Mouse (Mus musculus): ENCODE measurements around the gene Krtap24-1. TPM values are rescaled to one million over a fixed set of nuclear protein-coding genes. Genes with fewer than 3 reads are reported as not detected.

Gene Krtap24-1
- polyA plus RNA-seq (2016; fragmentation: Nextera tagmentation; extraction: Ambion mirVana), result not detected in 2 replicates

DNA sequence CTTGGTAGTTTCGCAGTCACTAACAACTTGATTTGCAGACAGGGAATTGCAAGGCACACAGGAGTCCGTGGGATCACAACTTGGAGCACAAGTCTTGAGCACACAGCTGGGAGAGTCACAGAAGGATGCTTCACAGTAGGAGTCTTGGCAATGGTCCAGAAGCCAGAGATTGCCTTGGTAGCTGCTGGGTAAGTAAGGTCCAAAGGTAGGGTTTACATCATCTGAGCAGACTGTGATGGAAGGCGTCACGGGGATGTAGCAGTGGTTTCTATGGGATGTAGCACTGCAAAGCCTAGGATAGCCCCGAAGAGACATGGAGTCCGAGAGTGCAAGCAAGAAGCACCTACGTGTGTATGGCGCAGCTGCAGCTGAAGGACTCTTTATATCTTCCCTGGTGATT lies at the start of gene Krtap24-1:
Gene Krtap24-1 (minus strand): TSS at position 358 of the 400 bp plus-strand sequence.
- Histone ChIP-seq H3K27me3 (replicated peaks) (no peaks in the 10 kb centered on the region), H3K9me3 (replicated peaks) (no peaks in the 10 kb centered on the region), H3K9ac (no peak within 1 kb of the TSS), H3K4me2 (no peak within 1 kb of the TSS), H3K36me3 (no peaks in the 10 kb centered on the region), H3K4me3 (no peak within 1 kb of the TSS), H3K27ac (no peak within 1 kb of the TSS), H3K4me1 (no peaks in the 10 kb centered on the region)
- no peak for ATAC-seq
- WGBS (ENCODE audit: insufficient replicate concordance), result 84% methylated on average over 8 of the region's 8 CpGs

DNA sequence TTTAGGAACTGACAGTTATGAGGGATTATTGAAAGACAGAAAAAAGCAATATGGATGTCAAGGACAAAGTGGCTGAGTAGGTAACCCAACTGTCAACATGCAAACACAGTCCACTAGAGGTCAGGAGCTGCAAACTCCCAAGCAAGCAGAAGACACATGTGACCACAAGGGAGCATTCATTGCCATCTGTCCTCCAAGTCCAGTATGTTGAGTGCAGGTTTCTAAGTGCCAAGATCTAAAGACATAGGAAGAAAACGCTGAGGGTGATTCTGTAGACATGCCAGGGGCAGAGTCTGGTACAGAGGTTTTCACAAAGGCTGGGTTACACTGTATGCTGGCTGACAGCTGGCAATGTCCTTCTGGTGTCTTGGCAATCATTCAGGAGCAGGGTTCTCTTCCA lies 45.3 kb upstream of the Krtap24-1 start:
- WGBS (ENCODE audit: insufficient replicate concordance), result 30% methylated on average over 1 of the region's 1 CpGs

DNA sequence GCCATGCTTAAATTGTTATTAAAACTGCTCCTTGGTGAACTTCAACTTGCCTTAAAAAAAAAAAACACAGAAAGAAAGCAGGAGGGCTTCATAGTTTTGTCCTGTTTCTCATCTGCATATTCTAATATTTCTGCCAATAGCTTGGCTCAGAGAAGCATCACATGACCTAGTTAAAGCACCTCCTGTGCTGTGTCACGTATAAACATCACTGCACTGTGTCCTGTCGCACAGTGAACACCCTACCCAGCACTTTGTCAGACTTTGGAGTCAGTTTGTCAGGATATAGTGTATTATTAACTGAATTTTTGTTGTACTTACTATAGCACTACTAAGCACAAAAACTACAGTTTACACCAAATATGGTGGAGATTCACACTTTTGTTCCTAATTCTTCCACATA lies 39.9 kb upstream of the Krtap24-1 start:
- ATAC-seq, result no peak
- H3K9me3 ChIP-seq (replicated peaks), result no peaks in the 10 kb centered on the region
- H3K36me3 ChIP-seq, result no peaks in the 10 kb centered on the region
- no peak overlapping the region for H3K4me2 ChIP-seq
- no peaks in the 10 kb centered on the region for H3K27me3 ChIP-seq (replicated peaks)
- H3K9ac ChIP-seq, result no peak overlapping the region
- whole genome bisulfite sequencing (ENCODE audit: insufficient replicate concordance), result 40% methylated on average over 2 of the region's 2 CpGs
- no peak overlapping the region for H3K27ac ChIP-seq
- H3K4me3 ChIP-seq, result no peak overlapping the region
- no peaks in the 10 kb centered on the region for H3K4me1 ChIP-seq

More for the DNA sequence above, 45.3 kb upstream of the Krtap24-1 start:
- H3K4me2 ChIP-seq, result no peak overlapping the region
- ATAC-seq, result no peak
- no peak overlapping the region for H3K27ac ChIP-seq
- no peaks in the 10 kb centered on the region for H3K4me1 ChIP-seq
- H3K4me3 ChIP-seq, result no peak overlapping the region
- no peaks in the 10 kb centered on the region for H3K27me3 ChIP-seq (replicated peaks)
- H3K36me3 ChIP-seq, result no peaks in the 10 kb centered on the region
- H3K9me3 ChIP-seq (replicated peaks), result no peaks in the 10 kb centered on the region
- H3K9ac ChIP-seq, result no peak overlapping the region

DNA sequence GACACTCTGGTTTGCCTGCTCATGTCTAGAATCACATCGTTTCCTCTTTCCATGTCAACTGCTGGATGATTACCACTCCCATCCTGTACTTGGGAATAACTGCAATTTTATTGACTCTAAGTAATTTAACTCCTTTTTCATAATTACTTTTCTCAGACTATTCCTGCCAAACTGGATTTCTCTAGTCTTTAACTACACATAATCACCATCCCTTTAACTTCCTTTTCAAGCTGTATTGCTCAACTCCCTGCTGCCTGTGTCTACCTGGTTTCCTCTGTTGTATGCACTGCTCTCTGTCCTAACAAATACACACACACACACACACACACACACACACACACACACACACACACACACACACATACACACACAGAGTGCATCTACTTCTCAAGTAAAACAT lies 39.0 kb upstream of the Krtap24-1 start:
- no peak overlapping the region for H3K4me3 ChIP-seq
- no peaks in the 10 kb centered on the region for H3K36me3 ChIP-seq
- H3K4me2 ChIP-seq, result no peak overlapping the region
- H3K9ac ChIP-seq, result no peak overlapping the region
- no peak overlapping the region for H3K27ac ChIP-seq
- no peak for ATAC-seq
- WGBS (ENCODE audit: insufficient replicate concordance), result 60% methylated on average over 1 of the region's 1 CpGs
- H3K9me3 ChIP-seq (replicated peaks), result no peaks in the 10 kb centered on the region
- H3K4me1 ChIP-seq, result no peaks in the 10 kb centered on the region
- H3K27me3 ChIP-seq (replicated peaks), result no peaks in the 10 kb centered on the region

DNA sequence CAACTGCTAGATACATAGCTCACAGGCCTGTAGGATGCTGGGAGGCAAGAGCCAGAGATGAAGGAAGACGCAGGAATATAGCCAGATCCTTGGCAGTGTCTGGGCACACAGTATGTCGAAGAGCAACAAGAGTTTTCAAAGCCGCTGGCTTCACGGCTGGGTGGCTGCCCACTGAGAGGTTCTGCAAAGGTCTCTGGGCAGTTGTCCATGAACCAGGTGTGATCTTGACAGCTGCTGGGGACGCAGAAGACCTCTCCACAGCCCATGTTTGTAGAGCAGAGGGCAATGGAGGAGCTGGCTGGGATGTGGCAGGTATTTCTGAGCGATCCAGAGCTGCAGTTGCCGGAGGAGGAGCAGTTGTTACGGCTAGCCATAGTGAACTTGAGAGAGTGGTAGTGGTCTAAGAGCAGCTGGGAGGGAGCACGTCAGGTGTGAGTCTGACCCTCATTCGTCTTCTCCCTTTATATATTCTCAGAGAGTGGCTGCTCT lies 35.3 kb upstream of the Krtap24-1 start, which contains the start of gene Krtap26-1:
Gene Krtap26-1 (minus strand): TSS at position 439 of the 489 bp plus-strand sequence.
- H3K4me3 ChIP-seq, result no peak within 1 kb of the TSS
- ATAC-seq, result no peak
- H3K4me2 ChIP-seq, result no peak within 1 kb of the TSS
- H3K4me1 ChIP-seq, result no peaks in the 10 kb centered on the region
- H3K9ac ChIP-seq, result no peak within 1 kb of the TSS
- H3K9me3 ChIP-seq (replicated peaks), result no peaks in the 10 kb centered on the region
- no peaks in the 10 kb centered on the region for H3K36me3 ChIP-seq
- H3K27ac ChIP-seq, result no peak within 1 kb of the TSS
- 77% methylated on average over 10 of the region's 10 CpGs for WGBS (ENCODE audit: insufficient replicate concordance)
- H3K27me3 ChIP-seq (replicated peaks), result no peaks in the 10 kb centered on the region

DNA sequence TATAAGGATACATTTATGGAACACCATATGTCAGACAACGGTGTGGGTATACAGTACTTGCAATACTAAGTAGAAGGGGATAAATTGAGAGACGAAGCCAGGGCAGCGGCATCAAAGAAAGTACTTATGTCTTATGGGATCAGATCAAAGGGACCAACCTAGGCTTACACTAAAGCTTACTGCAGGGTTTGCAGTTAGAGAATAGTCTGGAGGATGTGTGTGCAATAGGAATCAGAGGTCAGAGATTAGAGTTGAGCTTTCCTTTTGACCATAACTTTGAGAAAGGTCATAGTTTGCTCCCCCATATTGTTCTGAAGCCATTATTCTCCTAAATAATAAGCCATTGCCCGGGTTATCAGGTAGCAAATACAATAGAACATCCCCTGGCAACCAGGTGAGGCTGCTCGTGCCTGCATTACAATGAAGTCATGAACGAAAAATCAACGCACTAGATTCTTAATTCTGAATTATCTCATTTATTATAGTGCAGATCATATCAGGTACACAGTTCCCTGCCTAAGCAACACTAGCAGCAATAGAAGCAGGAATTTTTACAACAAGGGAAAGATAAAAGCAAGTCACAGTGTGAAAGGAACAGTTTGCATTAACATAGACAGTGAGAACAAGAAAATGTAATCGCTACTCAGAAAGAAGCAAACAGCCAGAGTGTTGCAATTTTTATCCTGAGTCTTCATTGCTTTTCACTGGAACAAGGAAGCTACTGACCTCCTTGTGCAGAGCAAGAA lies 34.5 kb upstream of the Krtap24-1 start:
- Histone ChIP-seq H3K4me1 (no peaks in the 10 kb centered on the region), H3K4me3 (no peak overlapping the region), H3K27ac (no peak overlapping the region), H3K9ac (no peak overlapping the region), H3K27me3 (replicated peaks) (no peaks in the 10 kb centered on the region), H3K36me3 (no peaks in the 10 kb centered on the region), H3K9me3 (replicated peaks) (no peaks in the 10 kb centered on the region), H3K4me2 (no peak overlapping the region)
- WGBS (ENCODE audit: insufficient replicate concordance), result 77% methylated on average over 8 of the region's 8 CpGs
- no peak for ATAC-seq

DNA sequence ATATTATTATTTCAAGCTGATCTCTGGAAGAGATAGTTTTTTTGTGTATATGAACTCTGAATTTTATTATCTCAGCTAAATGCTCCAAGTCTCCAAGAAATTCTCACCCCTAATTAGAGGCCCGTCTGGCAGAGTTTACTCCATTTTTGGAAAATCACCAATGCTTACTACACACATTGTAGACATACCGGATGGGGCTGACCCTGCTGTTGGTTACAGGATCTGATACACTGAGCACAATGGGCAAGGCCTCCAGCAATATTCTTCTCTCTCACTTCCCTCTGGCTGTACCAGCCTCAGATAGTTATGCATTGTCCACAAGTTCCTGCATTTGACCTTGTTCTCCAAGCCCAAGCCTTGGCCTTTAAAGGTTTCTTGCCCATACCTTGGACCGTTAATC lies 28.0 kb upstream of the Krtap24-1 start:
- Histone ChIP-seq H3K9ac (no peak overlapping the region), H3K27me3 (replicated peaks) (no peaks in the 10 kb centered on the region), H3K27ac (no peak overlapping the region), H3K4me2 (no peak overlapping the region), H3K36me3 (no peaks in the 10 kb centered on the region), H3K9me3 (replicated peaks) (no peaks in the 10 kb centered on the region), H3K4me1 (no peaks in the 10 kb centered on the region), H3K4me3 (no peak overlapping the region)
- ATAC-seq, result no peak
- WGBS (ENCODE audit: insufficient replicate concordance), result 80% methylated on average over 3 of the region's 3 CpGs

DNA sequence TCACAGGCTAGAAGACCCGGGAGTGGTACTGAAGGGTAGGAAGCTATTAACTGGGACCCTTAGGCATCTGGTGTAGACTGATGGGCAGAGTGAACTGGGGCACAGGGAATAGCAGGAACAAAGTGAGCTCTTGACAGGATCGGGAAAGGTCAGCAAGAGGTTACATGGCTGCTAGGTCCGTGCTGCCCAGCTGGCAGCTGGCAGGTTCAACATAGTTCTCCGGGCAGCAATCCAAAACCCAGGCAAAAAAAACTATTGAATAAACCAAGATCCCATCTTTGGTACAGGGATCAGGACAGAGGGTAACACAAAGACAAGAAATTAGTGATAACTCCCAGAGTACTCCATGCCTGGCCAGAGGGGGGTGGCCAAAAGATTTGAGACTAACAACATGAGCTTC lies 23.1 kb upstream of the Krtap24-1 start:
- Histone ChIP-seq H3K36me3 (no peaks in the 10 kb centered on the region), H3K9ac (no peak overlapping the region), H3K27ac (no peak overlapping the region), H3K4me3 (no peak overlapping the region), H3K4me1 (no peaks in the 10 kb centered on the region), H3K27me3 (replicated peaks) (no peaks in the 10 kb centered on the region), H3K4me2 (no peak overlapping the region), H3K9me3 (replicated peaks) (no peaks in the 10 kb centered on the region)
- no peak for ATAC-seq
- WGBS (ENCODE audit: insufficient replicate concordance), result 62% methylated on average over 4 of the region's 4 CpGs

DNA sequence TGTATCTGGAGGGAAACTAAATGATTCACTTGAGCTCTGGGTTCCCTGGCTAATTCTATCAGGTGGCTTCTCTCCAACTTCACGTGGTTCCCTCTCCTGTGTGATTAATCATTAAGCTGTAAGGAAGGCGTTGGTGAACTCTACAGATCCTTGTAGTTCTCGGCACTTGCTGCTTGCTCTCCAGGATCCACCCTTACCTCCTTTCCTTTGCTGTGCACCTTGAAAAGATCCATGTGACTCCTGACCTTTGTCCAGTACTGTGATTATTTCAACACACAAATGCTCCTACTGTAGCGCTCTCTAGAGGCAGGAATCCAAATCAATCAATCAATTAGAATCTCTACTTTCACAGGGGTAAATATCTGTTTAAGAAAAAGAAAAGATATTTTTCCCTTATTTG lies 19.4 kb upstream of the Krtap24-1 start:
- H3K9me3 ChIP-seq (replicated peaks), result no peaks in the 10 kb centered on the region
- H3K4me3 ChIP-seq, result no peak overlapping the region
- H3K27ac ChIP-seq, result no peak overlapping the region
- no peaks in the 10 kb centered on the region for H3K27me3 ChIP-seq (replicated peaks)
- no peaks in the 10 kb centered on the region for H3K36me3 ChIP-seq
- no peaks in the 10 kb centered on the region for H3K4me1 ChIP-seq
- ATAC-seq, result no peak
- 63% methylated on average over 4 of the region's 4 CpGs for WGBS (ENCODE audit: insufficient replicate concordance)
- H3K4me2 ChIP-seq, result no peak overlapping the region
- H3K9ac ChIP-seq, result no peak overlapping the region

DNA sequence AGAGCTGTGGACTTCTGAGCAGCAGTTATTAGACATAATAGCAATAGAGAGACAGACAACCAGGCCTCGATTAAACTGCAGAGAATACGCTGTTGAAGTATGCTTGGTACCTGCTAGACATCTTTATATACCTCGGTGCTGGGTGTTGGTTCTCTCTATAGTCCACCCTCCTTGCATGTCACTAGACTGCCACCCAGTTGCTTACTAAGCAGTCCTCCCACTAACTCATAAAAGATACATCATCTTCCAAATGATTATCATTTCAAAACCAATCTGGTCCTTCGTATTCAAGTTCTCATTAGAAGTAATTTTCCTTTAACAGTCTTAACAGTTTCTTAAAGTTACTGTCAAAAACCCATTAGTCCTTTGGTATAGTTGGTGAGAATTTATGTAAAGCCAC lies 15.5 kb upstream of the Krtap24-1 start, which contains the start of gene 2310079G19Rik:
Gene 2310079G19Rik (minus strand): TSS at position 101 of the 400 bp plus-strand sequence.
- ATAC-seq, result no peak
- WGBS (ENCODE audit: insufficient replicate concordance), result 75% methylated on average over 4 of the region's 4 CpGs

DNA sequence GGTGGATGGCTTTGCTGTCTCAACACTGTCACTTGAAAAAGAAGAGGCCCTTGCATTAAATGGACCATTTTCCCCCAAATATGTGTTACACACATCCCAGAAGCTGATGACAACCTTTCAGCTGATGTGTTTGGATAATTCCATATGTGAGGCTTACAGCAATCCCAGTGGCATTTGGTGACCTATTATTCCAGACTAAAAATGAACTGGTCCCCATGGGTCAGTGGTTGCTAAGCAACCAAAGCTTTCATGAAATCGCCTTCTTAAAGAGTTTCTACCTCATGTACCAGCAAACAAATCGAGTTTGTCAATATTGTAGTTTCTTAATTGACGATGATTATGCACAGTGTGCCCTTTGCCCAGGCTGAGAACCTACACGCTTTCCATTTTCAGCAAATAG lies 633 bp upstream of the Krtap24-1 start:
- Histone ChIP-seq H3K9ac (no peak overlapping the region), H3K4me2 (no peak overlapping the region), H3K27ac (no peak overlapping the region), H3K4me1 (no peaks in the 10 kb centered on the region), H3K9me3 (replicated peaks) (no peaks in the 10 kb centered on the region), H3K36me3 (no peaks in the 10 kb centered on the region), H3K4me3 (no peak overlapping the region), H3K27me3 (replicated peaks) (no peaks in the 10 kb centered on the region)
- ATAC-seq, result no peak
- 71% methylated on average over 4 of the region's 4 CpGs for WGBS (ENCODE audit: insufficient replicate concordance)

More for the DNA sequence above, 15.5 kb upstream of the Krtap24-1 start, which contains the start of gene 2310079G19Rik:
- H3K27ac ChIP-seq, result no peak within 1 kb of the TSS
- no peaks in the 10 kb centered on the region for H3K4me1 ChIP-seq
- H3K4me3 ChIP-seq, result no peak within 1 kb of the TSS
- no peak within 1 kb of the TSS for H3K4me2 ChIP-seq
- no peaks in the 10 kb centered on the region for H3K36me3 ChIP-seq
- no peaks in the 10 kb centered on the region for H3K27me3 ChIP-seq (replicated peaks)
- H3K9me3 ChIP-seq (replicated peaks), result no peaks in the 10 kb centered on the region
- H3K9ac ChIP-seq, result no peak within 1 kb of the TSS

DNA sequence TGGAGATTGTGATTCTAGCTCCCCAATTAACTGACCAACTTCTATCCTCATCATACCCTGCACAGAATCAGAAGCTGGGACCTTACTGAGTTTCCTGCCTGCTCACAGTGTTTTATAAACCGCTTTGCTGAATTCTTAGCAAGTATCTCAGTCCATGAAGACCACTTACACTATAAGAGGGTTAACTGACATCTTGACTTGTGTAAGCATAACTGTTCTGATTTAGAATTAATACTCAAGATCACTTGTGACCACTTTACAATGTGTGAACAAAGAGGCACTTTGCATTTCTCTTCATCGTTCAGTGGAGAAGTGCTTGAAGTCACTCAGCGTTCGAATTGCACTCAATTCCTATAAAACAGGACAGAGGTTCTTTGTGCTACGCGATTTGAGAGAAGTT lies 7.5 kb downstream of the Krtap24-1 start:
- Histone ChIP-seq H3K4me1 (no peaks in the 10 kb centered on the region), H3K36me3 (no peaks in the 10 kb centered on the region), H3K27ac (no peak overlapping the region), H3K9ac (no peak overlapping the region), H3K4me3 (no peak overlapping the region), H3K27me3 (replicated peaks) (no peaks in the 10 kb centered on the region), H3K9me3 (replicated peaks) (no peaks in the 10 kb centered on the region), H3K4me2 (no peak overlapping the region)
- WGBS (ENCODE audit: insufficient replicate concordance), result 75% methylated on average over 6 of the region's 6 CpGs
- ATAC-seq, result no peak

All from liver, embryonic 12.5 days (tissue).